Mouse (Mus musculus) adrenal gland, postnatal 36 days (tissue): Measurements from ENCODE around the gene Fbxo39. TPM values are rescaled to one million over a fixed set of nuclear protein-coding genes. Genes with fewer than 3 reads are reported as not detected.
A peak's percentile ranks its signal among the peaks of the same experiment; 100 is the strongest.
"Not testable (repeated sequence)": the region's sequence is repeated elsewhere in the genome, so short reads cannot be mapped to it uniquely, and the experiment has no call there.

Source experiments
- DNase-seq, 2 experiments: peaks; one replicate each; pipeline ENCODE4 v3.0.0; 2021; ENCODE audit warnings: mixed read lengths in 1 of 2
- total RNA-seq, 2 experiments: library from RNA; stranded (reverse); gene quantifications; 2 replicates each; pipeline ENCODE4 v1.2.3; 2021

Gene Fbxo39
- total RNA-seq, 2 experiments from 2014 or later = not detected

GRCm38 (mm10) chr11:72311355-72312001, 2.8 kb upstream of the Fbxo39 start:
- DNase-seq = no peak

GRCm38 (mm10) chr11:72318026-72318425, 3.8 kb downstream of the Fbxo39 start:
- DNase-seq = no peak

- DNase-seq = peak in 1 of 2 experiments; percentile 18
Observed at GRCm38 (mm10) chr11:72324431-72324830, 10.2 kb downstream of the Fbxo39 start.

- DNase-seq = no peak
Observed at GRCm38 (mm10) chr11:72325701-72326100, 11.5 kb downstream of the Fbxo39 start.

GRCm38 (mm10) chr11:72332951-72333667, 18.9 kb downstream of the Fbxo39 start:
- no peak for DNase-seq

- no peak for DNase-seq
Observed at GRCm38 (mm10) chr11:72334653-72335052, 20.4 kb downstream of the Fbxo39 start.

GRCm38 (mm10) chr11:72336726-72337125, 22.5 kb downstream of the Fbxo39 start:
- DNase-seq = no peak

GRCm38 (mm10) chr11:72338437-72338871, 24.2 kb downstream of the Fbxo39 start:
- no peak for DNase-seq

- DNase-seq = no peak
Observed at GRCm38 (mm10) chr11:72339716-72340115, 25.5 kb downstream of the Fbxo39 start.

GRCm38 (mm10) chr11:72342549-72343237, 28.4 kb downstream of the Fbxo39 start:
- DNase-seq = peak; percentile 67 to 69

GRCm38 (mm10) chr11:72343238-72343625, 29.0 kb downstream of the Fbxo39 start:
- not testable (repeated sequence) for DNase-seq

GRCm38 (mm10) chr11:72343904-72344303, 29.7 kb downstream of the Fbxo39 start:
- peak; percentile 63 to 77 for DNase-seq

- DNase-seq = no peak
Observed at GRCm38 (mm10) chr11:72344486-72344885, 30.2 kb downstream of the Fbxo39 start.

GRCm38 (mm10) chr11:72348563-72348962, 34.3 kb downstream of the Fbxo39 start:
- DNase-seq = no peak

- DNase-seq = peak in 1 of 2 experiments; percentile 19
Observed at GRCm38 (mm10) chr11:72349016-72349415, 34.8 kb downstream of the Fbxo39 start.

GRCm38 (mm10) chr11:72349652-72350051, 35.4 kb downstream of the Fbxo39 start:
- no peak for DNase-seq

GRCm38 (mm10) chr11:72352272-72352671, 38.0 kb downstream of the Fbxo39 start:
- no peak for DNase-seq

- DNase-seq = no peak
Observed at GRCm38 (mm10) chr11:72353186-72353585, 38.9 kb downstream of the Fbxo39 start.

- peak; percentile 80 to 84 for DNase-seq
Observed at GRCm38 (mm10) chr11:72354971-72355728, 40.9 kb downstream of the Fbxo39 start.

- DNase-seq = peak; percentile 79 to 81
Observed at GRCm38 (mm10) chr11:72361385-72362346, 47.4 kb downstream of the Fbxo39 start.

- no peak for DNase-seq
Observed at GRCm38 (mm10) chr11:72362347-72362741, 48.1 kb downstream of the Fbxo39 start, which contains the start of gene Tekt1. TSS of gene Tekt1 (minus strand) at chr11:72362442.
